Mouse (Mus musculus): ENCODE measurements around the gene Ern1. TPM values are rescaled to one million over a fixed set of nuclear protein-coding genes. Genes with fewer than 3 reads are reported as not detected.
"Not testable (repeated sequence)": the region's sequence is repeated elsewhere in the genome, so short reads cannot be mapped to it uniquely, and the experiment has no call there.

Gene Ern1
- polyA plus RNA-seq, 1 experiment from 2014 or later = 4.4 TPM

DNA sequence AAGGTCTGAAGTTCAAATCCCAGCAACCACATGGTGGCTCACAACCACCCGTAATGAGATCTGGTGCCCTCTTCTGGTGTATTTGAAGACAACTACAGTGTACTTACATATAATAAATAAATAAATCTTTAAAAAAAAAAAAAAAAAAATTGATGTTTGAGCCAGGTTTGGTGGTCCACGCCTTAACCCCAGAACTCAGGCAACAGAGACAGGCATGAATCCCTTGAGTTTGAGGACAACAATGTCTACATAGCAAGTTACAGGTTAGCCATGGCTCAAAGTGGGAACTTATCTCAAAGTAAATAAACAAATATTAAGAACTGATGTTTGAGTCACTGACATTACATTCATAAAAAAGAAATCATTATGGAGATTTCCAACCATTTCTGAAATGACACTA is 45.1 kb downstream of the Ern1 start:
- WGBS (ENCODE audit: insufficient replicate concordance) = 83% methylated on average over 2 of the region's 2 CpGs
- not testable (repeated sequence) for ATAC-seq (replicated peaks; ENCODE audit: insufficient number of reproducible peaks, low FRiP score, low TSS enrichment)

DNA sequence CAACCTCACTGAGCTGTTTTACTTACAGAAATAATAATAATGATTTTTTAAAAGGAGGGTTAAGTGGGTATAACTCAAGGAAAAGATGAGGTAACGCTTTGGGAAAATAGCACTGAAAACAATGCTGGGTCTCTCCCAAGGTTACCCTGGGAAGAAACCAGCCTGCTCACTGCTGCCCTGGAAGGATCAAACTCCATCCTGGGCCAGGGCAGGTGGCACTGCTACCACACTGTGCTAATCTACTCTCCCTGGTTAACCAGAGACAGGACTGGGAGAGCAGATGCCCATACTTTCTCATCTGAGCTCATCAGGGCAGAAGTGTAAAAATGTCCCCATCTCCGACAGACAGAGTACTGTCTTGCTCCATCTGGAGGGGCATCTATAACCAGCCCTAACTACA is 47.3 kb downstream of the Ern1 start:
- no peak for ATAC-seq (replicated peaks; ENCODE audit: insufficient number of reproducible peaks, low FRiP score, low TSS enrichment)
- H3K9me3 ChIP-seq (replicated peaks; ENCODE audit: control insufficient read depth, low read length) = no peaks in the 10 kb centered on the region
- WGBS (ENCODE audit: insufficient replicate concordance) = 89% methylated on average over 2 of the region's 2 CpGs
- H3K36me3 ChIP-seq (ENCODE audit: control insufficient read depth, insufficient read depth, low read length) = no peaks in the 10 kb centered on the region
- no peak overlapping the region for H3K4me2 ChIP-seq
- no peak overlapping the region for H3K4me3 ChIP-seq (ENCODE audit: low read depth, low read length)
- no peak overlapping the region for H3K27ac ChIP-seq (ENCODE audit: low read depth, low read length)
- H3K27me3 ChIP-seq (ENCODE audit: control insufficient read depth, insufficient read depth, low read length) = no peaks in the 10 kb centered on the region
- peaks cover 10% of the 10 kb centered on the region for H3K4me1 ChIP-seq (ENCODE audit: control insufficient read depth, insufficient read depth, low read length)
- no peak overlapping the region for H3K9ac ChIP-seq (ENCODE audit: low read depth, low read length)

More for the DNA sequence above, 45.1 kb downstream of the Ern1 start:
- H3K4me2 ChIP-seq; H3K4me1 ChIP-seq (ENCODE audit: control insufficient read depth, insufficient read depth, low read length); H3K9ac ChIP-seq (ENCODE audit: low read depth, low read length); H3K36me3 ChIP-seq (ENCODE audit: control insufficient read depth, insufficient read depth, low read length); H3K27me3 ChIP-seq (ENCODE audit: control insufficient read depth, insufficient read depth, low read length); H3K9me3 ChIP-seq (replicated peaks; ENCODE audit: control insufficient read depth, low read length); H3K4me3 ChIP-seq (ENCODE audit: low read depth, low read length); H3K27ac ChIP-seq (ENCODE audit: low read depth, low read length): not testable (repeated sequence)

DNA sequence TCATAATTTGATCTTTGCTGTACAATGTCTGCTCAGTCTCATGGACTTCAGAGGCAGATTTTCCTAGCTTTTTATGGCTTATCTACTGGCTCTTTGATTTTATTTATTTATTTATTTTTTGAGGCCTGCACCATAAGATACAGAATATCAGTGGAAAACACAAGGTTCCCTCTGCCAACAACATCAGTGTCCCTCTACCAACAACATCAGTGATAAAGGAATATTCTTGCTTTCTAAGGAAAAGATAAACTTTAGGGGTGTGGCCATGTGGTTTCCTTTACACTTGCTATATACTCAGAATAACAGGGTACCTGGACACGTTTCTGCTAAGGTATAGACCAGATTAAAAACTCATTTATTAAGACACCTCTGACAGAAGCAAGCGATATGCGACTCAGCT is 48.3 kb downstream of the Ern1 start:
- Histone ChIP-seq H3K27ac (ENCODE audit: low read depth, low read length) (peak overlapping the region; percentile 51; the same call in 1 of the 2 replicates), H3K9ac (ENCODE audit: low read depth, low read length) (no peak overlapping the region), H3K4me3 (ENCODE audit: low read depth, low read length) (no peak overlapping the region), H3K36me3 (ENCODE audit: control insufficient read depth, insufficient read depth, low read length) (no peaks in the 10 kb centered on the region), H3K9me3 (replicated peaks; ENCODE audit: control insufficient read depth, low read length) (no peaks in the 10 kb centered on the region), H3K4me1 (ENCODE audit: control insufficient read depth, insufficient read depth, low read length) (peaks cover 10% of the 10 kb centered on the region), H3K4me2 (no peak overlapping the region), H3K27me3 (ENCODE audit: control insufficient read depth, insufficient read depth, low read length) (no peaks in the 10 kb centered on the region)
- WGBS (ENCODE audit: insufficient replicate concordance) = 57% methylated on average over 3 of the region's 3 CpGs
- no peak for ATAC-seq (replicated peaks; ENCODE audit: insufficient number of reproducible peaks, low FRiP score, low TSS enrichment)

DNA sequence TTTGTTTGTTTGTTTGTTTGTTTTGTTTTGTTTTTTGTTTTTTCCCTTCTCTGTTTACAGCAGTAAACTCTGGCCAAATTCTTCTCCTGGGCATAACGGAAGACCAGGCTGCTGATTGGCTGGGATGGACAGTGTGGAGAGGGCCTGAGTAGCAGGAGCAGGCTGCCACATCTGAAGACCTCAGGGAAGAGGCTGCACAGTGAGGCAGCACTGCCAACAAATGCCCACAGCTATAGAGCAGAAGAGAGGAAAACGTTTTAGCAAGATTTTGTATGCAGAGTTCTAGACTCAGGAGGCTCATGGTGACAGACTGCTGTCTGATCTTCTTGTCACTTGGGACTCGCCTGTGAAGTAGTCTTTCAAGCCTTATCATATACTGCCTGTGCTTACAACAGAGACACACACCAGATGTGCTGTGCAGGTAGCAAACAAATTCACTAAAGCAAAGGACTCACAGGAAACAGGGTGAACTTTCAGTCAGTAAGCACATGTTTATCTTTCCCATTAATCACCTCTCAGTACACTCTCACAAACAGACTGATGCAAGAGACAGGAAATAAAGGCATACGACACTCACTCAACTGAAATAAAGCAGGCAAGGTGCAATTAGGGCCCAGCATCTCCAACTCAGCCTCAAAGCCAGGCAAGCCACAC is 49.0 kb downstream of the Ern1 start:
- ATAC-seq (replicated peaks; ENCODE audit: insufficient number of reproducible peaks, low FRiP score, low TSS enrichment) = no peak
- no peaks in the 10 kb centered on the region for H3K9me3 ChIP-seq (replicated peaks; ENCODE audit: control insufficient read depth, low read length)
- no peaks in the 10 kb centered on the region for H3K27me3 ChIP-seq (ENCODE audit: control insufficient read depth, insufficient read depth, low read length)
- no peak overlapping the region for H3K4me3 ChIP-seq (ENCODE audit: low read depth, low read length)
- no peak overlapping the region for H3K4me2 ChIP-seq
- WGBS (ENCODE audit: insufficient replicate concordance) = 22% methylated on average over 4 of the region's 4 CpGs
- peaks cover 10% of the 10 kb centered on the region for H3K4me1 ChIP-seq (ENCODE audit: control insufficient read depth, insufficient read depth, low read length)
- H3K27ac ChIP-seq (ENCODE audit: low read depth, low read length) = peak overlapping the region; percentile 51
- no peak overlapping the region for H3K9ac ChIP-seq (ENCODE audit: low read depth, low read length)
- H3K36me3 ChIP-seq (ENCODE audit: control insufficient read depth, insufficient read depth, low read length) = no peaks in the 10 kb centered on the region

DNA sequence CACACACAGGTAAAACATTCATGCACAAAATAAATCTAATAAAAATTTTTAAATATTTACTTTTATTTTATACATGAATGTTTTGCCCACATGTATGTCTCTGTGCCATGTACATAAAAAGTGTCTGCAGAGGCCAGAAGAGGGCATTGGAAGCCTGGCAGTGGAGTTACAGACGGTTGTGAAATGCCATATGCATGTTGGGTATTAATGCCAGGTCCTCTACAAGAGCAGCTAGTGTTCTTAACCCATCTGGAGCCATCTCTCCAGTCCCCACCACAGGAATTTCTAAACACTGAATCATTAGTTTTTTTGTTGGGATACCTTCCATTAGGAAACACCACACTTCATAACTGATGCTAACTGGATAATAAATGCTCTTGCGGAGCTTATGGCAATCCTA is 50.1 kb downstream of the Ern1 start:
- H3K9me3 ChIP-seq (replicated peaks; ENCODE audit: control insufficient read depth, low read length) = no peaks in the 10 kb centered on the region
- 87% methylated on average over 2 of the region's 2 CpGs for WGBS (ENCODE audit: insufficient replicate concordance)
- ATAC-seq (replicated peaks; ENCODE audit: insufficient number of reproducible peaks, low FRiP score, low TSS enrichment) = no peak
- peaks cover 10% of the 10 kb centered on the region for H3K4me1 ChIP-seq (ENCODE audit: control insufficient read depth, insufficient read depth, low read length)
- no peaks in the 10 kb centered on the region for H3K36me3 ChIP-seq (ENCODE audit: control insufficient read depth, insufficient read depth, low read length)
- no peaks in the 10 kb centered on the region for H3K27me3 ChIP-seq (ENCODE audit: control insufficient read depth, insufficient read depth, low read length)
- no peak overlapping the region for H3K9ac ChIP-seq (ENCODE audit: low read depth, low read length)
- H3K4me2 ChIP-seq = no peak overlapping the region
- no peak overlapping the region for H3K4me3 ChIP-seq (ENCODE audit: low read depth, low read length)
- no peak overlapping the region for H3K27ac ChIP-seq (ENCODE audit: low read depth, low read length)

DNA sequence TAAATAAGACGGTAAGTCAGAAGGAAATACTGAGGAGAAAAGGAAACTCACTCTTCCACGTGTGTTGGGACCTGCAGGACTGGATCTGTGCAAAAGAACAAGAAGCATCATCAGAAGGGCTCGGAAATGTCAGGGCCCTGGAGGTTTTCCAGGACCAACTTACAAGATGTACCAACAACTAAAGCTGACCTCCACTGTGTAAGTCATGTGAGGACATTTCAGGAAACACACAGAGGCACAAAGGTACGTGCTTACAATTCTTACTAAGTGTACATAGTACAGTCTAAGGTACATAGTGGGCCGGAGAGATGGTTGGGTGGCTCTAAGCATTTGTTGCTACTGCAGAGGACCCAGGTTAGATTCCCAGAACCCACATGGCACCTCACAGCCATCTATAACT is 50.6 kb downstream of the Ern1 start:
- H3K36me3 ChIP-seq (ENCODE audit: control insufficient read depth, insufficient read depth, low read length) = no peaks in the 10 kb centered on the region
- no peak overlapping the region for H3K9ac ChIP-seq (ENCODE audit: low read depth, low read length)
- ATAC-seq (replicated peaks; ENCODE audit: insufficient number of reproducible peaks, low FRiP score, low TSS enrichment) = no peak
- no peaks in the 10 kb centered on the region for H3K9me3 ChIP-seq (replicated peaks; ENCODE audit: control insufficient read depth, low read length)
- no peak overlapping the region for H3K27ac ChIP-seq (ENCODE audit: low read depth, low read length)
- no peaks in the 10 kb centered on the region for H3K27me3 ChIP-seq (ENCODE audit: control insufficient read depth, insufficient read depth, low read length)
- WGBS (ENCODE audit: insufficient replicate concordance) = 86% methylated on average over 5 of the region's 5 CpGs
- no peak overlapping the region for H3K4me2 ChIP-seq
- H3K4me1 ChIP-seq (ENCODE audit: control insufficient read depth, insufficient read depth, low read length) = peaks cover 10% of the 10 kb centered on the region
- H3K4me3 ChIP-seq (ENCODE audit: low read depth, low read length) = no peak overlapping the region

DNA sequence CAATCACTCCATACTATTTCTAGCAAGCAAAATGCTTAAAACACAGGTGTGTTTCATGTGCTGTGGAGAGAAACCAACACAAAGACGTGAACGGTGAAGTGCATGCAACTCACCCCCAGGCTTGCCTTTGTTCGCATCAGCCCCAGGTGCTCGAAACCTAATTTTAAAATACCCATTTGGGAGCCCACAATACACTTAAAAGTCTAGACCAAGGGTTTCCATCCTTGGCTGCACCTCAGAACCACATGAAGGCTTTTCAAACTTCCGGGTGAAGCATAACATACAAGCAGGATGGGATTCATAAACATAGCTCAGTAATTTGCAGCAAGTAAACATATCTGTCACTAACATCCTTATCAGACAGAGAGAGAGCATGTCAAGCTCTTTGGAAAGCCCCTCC is 57.3 kb downstream of the Ern1 start:
- Histone ChIP-seq H3K27ac (ENCODE audit: low read depth, low read length) (no peak overlapping the region), H3K9ac (ENCODE audit: low read depth, low read length) (no peak overlapping the region), H3K27me3 (ENCODE audit: control insufficient read depth, insufficient read depth, low read length) (no peaks in the 10 kb centered on the region), H3K36me3 (ENCODE audit: control insufficient read depth, insufficient read depth, low read length) (no peaks in the 10 kb centered on the region), H3K4me1 (ENCODE audit: control insufficient read depth, insufficient read depth, low read length) (no peaks in the 10 kb centered on the region), H3K4me3 (ENCODE audit: low read depth, low read length) (no peak overlapping the region), H3K9me3 (replicated peaks; ENCODE audit: control insufficient read depth, low read length) (no peaks in the 10 kb centered on the region), H3K4me2 (no peak overlapping the region)
- ATAC-seq (replicated peaks; ENCODE audit: insufficient number of reproducible peaks, low FRiP score, low TSS enrichment) = no peak
- 86% methylated on average over 5 of the region's 5 CpGs for WGBS (ENCODE audit: insufficient replicate concordance)

DNA sequence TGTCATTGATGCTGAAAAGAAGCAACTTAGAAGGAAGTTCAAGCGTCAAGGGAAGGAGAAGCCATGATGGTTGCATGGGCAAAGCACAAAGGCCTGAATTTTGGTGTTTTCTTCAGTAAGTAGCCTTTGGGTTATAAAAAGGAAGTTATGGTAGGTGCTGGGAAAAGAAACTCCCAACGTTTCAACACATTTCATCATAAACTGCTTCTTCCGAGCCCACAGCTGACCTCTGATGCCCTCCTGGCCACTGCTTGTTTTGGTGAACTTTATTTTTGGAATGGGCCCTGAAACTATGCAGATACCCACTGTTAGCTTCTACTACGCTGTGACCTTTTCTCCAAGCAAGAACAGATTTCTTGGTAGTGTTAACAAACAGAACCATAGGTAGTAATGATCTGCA is 58.0 kb downstream of the Ern1 start:
- Histone ChIP-seq H3K36me3 (ENCODE audit: control insufficient read depth, insufficient read depth, low read length) (no peaks in the 10 kb centered on the region), H3K4me2 (no peak overlapping the region), H3K27me3 (ENCODE audit: control insufficient read depth, insufficient read depth, low read length) (no peaks in the 10 kb centered on the region), H3K4me1 (ENCODE audit: control insufficient read depth, insufficient read depth, low read length) (no peaks in the 10 kb centered on the region), H3K27ac (ENCODE audit: low read depth, low read length) (no peak overlapping the region), H3K9ac (ENCODE audit: low read depth, low read length) (no peak overlapping the region), H3K9me3 (replicated peaks; ENCODE audit: control insufficient read depth, low read length) (no peaks in the 10 kb centered on the region), H3K4me3 (ENCODE audit: low read depth, low read length) (no peak overlapping the region)
- WGBS (ENCODE audit: insufficient replicate concordance) = 65% methylated on average over 4 of the region's 4 CpGs
- ATAC-seq (replicated peaks; ENCODE audit: insufficient number of reproducible peaks, low FRiP score, low TSS enrichment) = no peak

DNA sequence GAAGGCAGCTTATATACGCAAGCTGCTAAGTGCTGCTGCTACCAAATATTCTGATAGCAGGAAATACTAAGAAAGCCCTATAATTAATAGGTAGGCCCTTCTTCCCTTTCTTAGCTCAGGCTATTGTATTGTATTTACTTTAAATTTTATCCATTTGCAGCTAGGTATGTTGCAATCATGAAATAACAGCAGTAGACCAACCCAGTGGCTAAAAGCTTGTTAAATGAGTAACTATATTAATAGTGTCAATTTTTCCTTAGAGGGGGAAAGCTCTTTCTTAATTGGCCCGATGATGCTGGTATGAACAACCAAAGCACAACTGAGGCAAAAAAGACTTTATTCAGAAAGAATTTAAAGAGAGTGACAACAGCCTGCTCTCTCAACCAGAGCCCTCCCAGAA is 59.1 kb downstream of the Ern1 start:
- H3K9me3 ChIP-seq (replicated peaks; ENCODE audit: control insufficient read depth, low read length) = no peaks in the 10 kb centered on the region
- H3K4me1 ChIP-seq (ENCODE audit: control insufficient read depth, insufficient read depth, low read length) = no peaks in the 10 kb centered on the region
- H3K4me3 ChIP-seq (ENCODE audit: low read depth, low read length) = no peak overlapping the region
- H3K9ac ChIP-seq (ENCODE audit: low read depth, low read length) = no peak overlapping the region
- H3K4me2 ChIP-seq = no peak overlapping the region
- 90% methylated on average over 2 of the region's 2 CpGs for WGBS (ENCODE audit: insufficient replicate concordance)
- no peak overlapping the region for H3K27ac ChIP-seq (ENCODE audit: low read depth, low read length)
- no peaks in the 10 kb centered on the region for H3K27me3 ChIP-seq (ENCODE audit: control insufficient read depth, insufficient read depth, low read length)
- no peaks in the 10 kb centered on the region for H3K36me3 ChIP-seq (ENCODE audit: control insufficient read depth, insufficient read depth, low read length)
- ATAC-seq (replicated peaks; ENCODE audit: insufficient number of reproducible peaks, low FRiP score, low TSS enrichment) = no peak
